Mouse (Mus musculus) limb, embryonic 14.5 days (tissue): ENCODE data around the gene Ifitm2. TPM values are rescaled to one million over a fixed set of nuclear protein-coding genes. Genes with fewer than 3 reads are reported as not detected.
"Not testable (repeated sequence)": the region's sequence is repeated elsewhere in the genome, so short reads cannot be mapped to it uniquely, and the experiment has no call there.

Experiments
- ATAC-seq: fragments of 200-750 bp; cut with Nextera tagmentation; 2 replicates; pipeline ENCODE4 v1.8.0; 2017; ENCODE audit warnings: low read depth, moderate number of reproducible peaks, moderate TSS enrichment; ENCODE audit not compliant: low FRiP score
- DNase-seq: peaks from one replicate; pipeline ENCODE4 v3.0.0-alpha.2; 2015; ENCODE audit warnings: low spot score
- H3K27ac ChIP-seq: fragments of 300-500 bp; sonication (generic); replicated peaks from 2 replicates; pipeline ENCODE4 v1.5.1; 2014; ENCODE audit warnings: low read depth, mild to moderate bottlenecking, low read length, moderate library complexity, mixed read lengths
- H3K27me3 ChIP-seq: fragments of 300-500 bp; sonication (generic); 2 replicates; pipeline ENCODE4 v1.6.1; 2014; ENCODE audit warnings: low read length, mixed read lengths; ENCODE audit not compliant: control insufficient read depth, insufficient read depth
- H3K36me3 ChIP-seq: fragments of 300-500 bp; sonication (generic); 2 replicates; pipeline ENCODE4 v1.6.1; 2014; ENCODE audit warnings: mild to moderate bottlenecking, low read length, moderate library complexity, mixed read lengths; ENCODE audit not compliant: control insufficient read depth, insufficient read depth
- H3K4me1 ChIP-seq: fragments of 300-500 bp; sonication (generic); 2 replicates; pipeline ENCODE4 v1.6.1; 2014; ENCODE audit warnings: antibody characterized with exemption, low read length, mixed read lengths; ENCODE audit not compliant: control insufficient read depth, insufficient read depth
- H3K4me2 ChIP-seq: fragments of 300-500 bp; sonication (generic); replicated peaks from 2 replicates; pipeline ENCODE4 v1.6.1; 2014; ENCODE audit warnings: low read depth, mild to moderate bottlenecking, low read length, moderate library complexity; ENCODE audit not compliant: severe bottlenecking
- H3K4me3 ChIP-seq: fragments of 300-500 bp; sonication (generic); replicated peaks from 2 replicates; pipeline ENCODE4 v1.5.1; 2014; ENCODE audit warnings: low read length
- H3K9ac ChIP-seq: fragments of 300-500 bp; sonication (generic); 2 replicates; pipeline ENCODE4 v1.6.1; 2014; ENCODE audit warnings: mild to moderate bottlenecking, low read depth, low read length, moderate library complexity; ENCODE audit not compliant: severe bottlenecking
- H3K9me3 ChIP-seq: fragments of 300-500 bp; sonication (generic); 2 replicates; pipeline ENCODE4 v1.6.1; 2016; ENCODE audit warnings: low read length; ENCODE audit not compliant: control insufficient read depth
- POLR2A ChIP-seq: fragments of 200-500 bp; IDR thresholded peaks from 2 replicates; pipeline ENCODE4 v1.8.0; 2012; ENCODE audit warnings: inconsistent platforms, mild to moderate bottlenecking, moderate library complexity, borderline replicate concordance; ENCODE audit not compliant: insufficient read depth, insufficient read length; ENCODE audit errors: extremely low read depth
- WGBS: fragments of 180-500 bp; shearing (Covaris S2); extraction: QIAGEN DNeasy Blood & Tissue Kit; methylation state at CpG from one replicate; pipeline ENCODE4 v1.1.7; 2014; 5-methylcytosine and 5-hydroxymethylcytosine counted together
- polyA plus RNA-seq, 2 experiments: library from polyadenylated mRNA; depleted of rRNA in 1 of 2; stranded (reverse) in 1 of 2; unstranded in 1 of 2; fragments of >200 nt; fragmentation: Nextera tagmentation in 1 of 2; extraction: Ambion mirVana in 1 of 2; gene quantifications; 2 replicates each; pipeline versions ENCODE4 v1.2.1 to v1.2.3; 2012 to 2014

Gene Ifitm2
- polyA plus RNA-seq, 2 experiments = 1,234 to 1,827 TPM

DNA sequence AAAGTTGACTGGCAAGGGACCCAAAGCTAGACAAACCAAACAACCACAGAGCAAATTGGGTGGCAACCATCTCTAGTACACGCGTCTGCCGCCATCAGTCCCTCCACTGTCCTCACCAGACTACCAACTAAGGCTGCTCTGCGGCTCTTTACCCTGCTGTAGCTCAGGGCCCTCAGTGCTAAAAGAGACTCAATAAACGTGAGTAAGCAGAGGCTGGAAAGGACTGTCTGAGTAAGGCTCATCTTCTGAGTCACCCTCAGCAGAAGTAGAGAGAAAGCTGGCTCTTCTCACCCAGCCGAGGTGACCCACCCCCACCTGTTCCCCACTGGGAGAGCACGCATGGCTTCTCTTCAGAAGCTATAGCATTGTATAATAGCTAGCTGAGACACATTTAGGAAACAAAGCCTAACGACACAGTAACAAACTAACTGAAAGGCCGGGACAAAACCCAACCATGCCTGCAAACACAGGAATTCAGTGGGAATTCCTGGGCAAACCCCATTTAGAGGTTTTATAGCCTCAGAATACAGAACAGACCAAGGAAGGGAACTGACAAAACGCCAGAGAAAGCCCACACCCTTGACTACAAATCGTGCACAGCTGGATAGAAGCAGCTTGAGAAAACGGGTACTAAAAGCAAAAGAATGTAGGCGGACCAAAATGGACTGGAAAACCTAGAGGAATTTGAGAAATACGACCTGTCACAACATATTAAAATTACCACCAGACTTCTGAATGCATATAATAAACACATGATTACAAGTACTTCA lies 17.8 kb upstream of the Ifitm2 start:
- ATAC-seq = peak; percentile 64; the same call in 1 of the 2 replicates
- Histone ChIP-seq H3K4me1 (peaks cover 23% of the 10 kb centered on the region), H3K36me3 (no peaks in the 10 kb centered on the region), H3K9me3 (no peaks in the 10 kb centered on the region), H3K27ac (peak overlapping the region; percentile 52), H3K9ac (no peak overlapping the region), H3K4me2 (0 out of 2 replicates have a peak overlapping the region, but pooled peaks have one; percentile 10), H3K4me3 (no peak overlapping the region), H3K27me3 (no peaks in the 10 kb centered on the region)
- 16% methylated on average over 14 of the region's 14 CpGs for WGBS
- TF ChIP-seq POLR2A = no peak
- DNase-seq = peak; percentile 79

DNA sequence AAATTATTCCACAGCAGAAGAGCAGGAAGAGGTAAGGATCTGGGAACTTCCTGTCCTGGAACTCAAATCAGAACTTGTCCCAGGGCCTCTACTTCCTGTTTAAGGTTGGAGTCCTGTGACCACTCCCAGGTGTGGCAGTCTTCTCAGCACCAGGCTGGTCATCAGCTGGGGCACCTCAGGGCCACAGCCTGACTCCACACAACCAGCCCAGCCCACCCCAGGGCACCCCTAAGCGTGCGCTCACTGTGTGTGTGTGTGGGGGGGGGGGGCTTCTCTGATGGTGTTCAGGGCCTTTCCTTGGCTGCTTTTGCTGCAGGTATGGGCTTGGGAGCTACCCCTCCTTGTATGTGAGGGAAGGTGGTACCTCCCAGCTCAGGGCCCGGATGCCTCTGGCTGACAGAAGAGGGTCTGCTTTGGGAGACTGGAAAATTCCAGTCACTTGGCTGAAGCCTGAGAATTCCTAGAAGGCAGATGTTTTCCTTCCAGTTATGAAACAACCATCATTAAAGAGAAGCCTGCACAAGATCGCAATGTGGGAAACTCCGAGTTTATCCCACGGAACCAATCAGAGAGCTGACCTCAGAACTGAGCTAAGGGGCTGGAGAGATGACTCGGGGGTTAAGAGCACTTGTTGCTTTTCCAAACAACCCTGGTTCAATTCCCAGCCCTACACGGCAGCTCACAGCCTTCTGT lies 15.8 kb upstream of the Ifitm2 start:
- H3K4me2 ChIP-seq = no peak overlapping the region
- H3K36me3 ChIP-seq = no peaks in the 10 kb centered on the region
- H3K27me3 ChIP-seq = no peaks in the 10 kb centered on the region
- H3K4me1 ChIP-seq = peaks cover 29% of the 10 kb centered on the region
- peak overlapping the region; percentile 55; the same call in 1 of the 2 replicates for H3K27ac ChIP-seq
- no peaks in the 10 kb centered on the region for H3K9me3 ChIP-seq
- TF ChIP-seq POLR2A = no peak
- no peak overlapping the region for H3K4me3 ChIP-seq
- H3K9ac ChIP-seq = no peak overlapping the region
- WGBS = 61% methylated on average over 8 of the region's 8 CpGs
- DNase-seq (peak; percentile 68), ATAC-seq (peak; percentile 68)

- H3K4me3 ChIP-seq = no peak overlapping the region
- 36% methylated on average over 7 of the region's 7 CpGs for whole genome bisulfite sequencing
- ATAC-seq = no peak
- TF ChIP-seq POLR2A = no peak
- no peak overlapping the region for H3K9ac ChIP-seq
- no peaks in the 10 kb centered on the region for H3K9me3 ChIP-seq
- DNase-seq = no peak
- H3K27me3 ChIP-seq = no peaks in the 10 kb centered on the region
- no peaks in the 10 kb centered on the region for H3K36me3 ChIP-seq
- H3K27ac ChIP-seq = no peak overlapping the region
- peaks cover 29% of the 10 kb centered on the region for H3K4me1 ChIP-seq
- no peak overlapping the region for H3K4me2 ChIP-seq
These were observed 15.1 kb upstream of the Ifitm2 start for GRCm38 (mm10) chr7:140970931-140971330.

- DNase-seq, ATAC-seq, H3K9ac ChIP-seq, H3K4me3 ChIP-seq, H3K9me3 ChIP-seq, H3K27ac ChIP-seq, H3K36me3 ChIP-seq, H3K27me3 ChIP-seq: not testable (repeated sequence)
- WGBS = 32% methylated on average over 3 of the region's 3 CpGs
- H3K4me2 ChIP-seq = peak overlapping the region; percentile 22; the same call in 1 of the 2 replicates
- H3K4me1 ChIP-seq = peaks cover 21% of the 10 kb centered on the region
These were observed 12.9 kb upstream of the Ifitm2 start for GRCm38 (mm10) chr7:140968710-140969109.

DNA sequence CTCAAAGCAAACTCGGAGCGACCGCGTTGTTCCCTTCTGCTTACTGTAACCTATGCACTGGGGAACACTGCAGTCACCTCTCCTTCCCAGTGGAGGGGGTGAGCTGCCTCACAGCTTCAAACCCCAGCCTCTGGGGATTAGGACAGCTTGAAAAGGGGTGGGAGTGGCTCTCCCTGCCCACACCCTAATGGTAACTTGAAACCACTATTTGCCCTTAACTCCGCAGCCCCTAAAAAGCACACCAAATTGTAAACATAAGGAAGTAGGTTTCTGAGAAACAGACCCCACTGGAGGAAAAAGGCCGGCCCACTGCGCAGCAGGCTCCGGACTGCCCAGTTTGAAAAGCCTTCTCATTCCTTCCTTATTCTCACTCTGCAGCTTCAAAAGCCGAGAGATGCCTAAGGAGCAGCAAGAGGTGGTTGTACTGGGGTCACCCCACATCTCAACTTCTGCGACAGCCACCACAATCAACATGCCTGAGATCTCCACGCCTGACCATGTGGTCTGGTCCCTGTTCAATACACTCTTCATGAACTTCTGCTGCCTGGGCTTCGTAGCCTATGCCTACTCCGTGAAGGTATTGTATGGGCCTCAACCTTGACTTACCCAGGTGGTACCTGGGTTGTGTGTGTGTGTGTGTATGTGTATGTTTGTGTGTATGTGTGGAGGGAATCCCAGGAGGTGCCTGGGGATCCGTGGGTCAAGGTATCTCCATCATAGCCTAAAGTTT lies 12.2 kb upstream of the Ifitm2 start:
- Histone ChIP-seq H3K4me1 (peaks cover 14% of the 10 kb centered on the region), H3K4me2 (peak overlapping the region; percentile 22), H3K27ac (peak overlapping the region; percentile 43), H3K36me3 (no peaks in the 10 kb centered on the region), H3K9me3 (no peaks in the 10 kb centered on the region), H3K4me3 (no peak overlapping the region; the same call in 1 of the 2 replicates), H3K27me3 (no peaks in the 10 kb centered on the region), H3K9ac (peak overlapping the region; percentile 25; the same call in 1 of the 2 replicates)
- DNase-seq (peak; percentile 45), ATAC-seq (peak; percentile 62; the same call in 1 of the 2 replicates)
- TF ChIP-seq POLR2A = no peak
- 8% methylated on average over 14 of the region's 14 CpGs for WGBS
